Mouse (Mus musculus) G1E (cell line): ENCODE measurements at regions not wholly inside any gene's neighbourhood (a gene's known extent, or its start where the extent isn't known, plus 50 kb on each side); places are given as distances from the start of the nearest gene placed in this dataset.

Source experiments
- ATAC-seq: 2 replicates; pipeline ENCODE4 v1.8.0; 2016; ENCODE audit warnings: mild to moderate bottlenecking; ENCODE audit not compliant: insufficient number of reproducible peaks, poor library complexity, low FRiP score, severe bottlenecking; ENCODE audit errors: extremely low read depth
- DNase-seq: peaks from one replicate; pipeline ENCODE4 v3.0.0; 2012; ENCODE audit warnings: low spot score
- H3K27me3 ChIP-seq: 2 replicates; pipeline ENCODE4 v1.6.1; 2012; ENCODE audit warnings: mild to moderate bottlenecking, low read length, inconsistent platforms; ENCODE audit not compliant: insufficient read depth
- H3K36me3 ChIP-seq: replicated peaks from 2 replicates; pipeline ENCODE3; 2012; ENCODE audit warnings: mild to moderate bottlenecking, inconsistent platforms
- H3K4me1 ChIP-seq: 2 replicates; pipeline ENCODE4 v1.6.1; 2012; ENCODE audit warnings: low read depth, low read length, inconsistent platforms, mixed read lengths; ENCODE audit not compliant: insufficient read depth
- H3K4me3 ChIP-seq: 2 replicates; pipeline ENCODE4 v1.5.1; 2012; ENCODE audit warnings: low read depth, mild to moderate bottlenecking, inconsistent platforms, low read length, moderate library complexity, mixed read lengths
- H3K9me3 ChIP-seq: replicated peaks from 2 replicates; pipeline ENCODE4 v1.6.1; 2012; ENCODE audit warnings: inconsistent platforms
- CTCF ChIP-seq: IDR thresholded peaks from 2 replicates; pipeline ENCODE4 v1.5.1; 2012; ENCODE audit warnings: low read depth, low read length, inconsistent platforms, mixed read lengths
- GATA1 ChIP-seq: IDR thresholded peaks from 2 replicates; pipeline ENCODE4 v1.6.1; 2012; ENCODE audit warnings: borderline replicate concordance, low read length, inconsistent platforms, mixed read lengths
- GATA2 ChIP-seq: IDR thresholded peaks from 2 replicates; pipeline ENCODE4 v1.6.1; 2012; ENCODE audit warnings: low read depth, low read length, inconsistent platforms, borderline replicate concordance
- POLR2AphosphoS5 ChIP-seq: IDR thresholded peaks from 2 replicates; pipeline ENCODE4 v1.6.1; 2012; ENCODE audit warnings: low read depth, low read length, inconsistent platforms; ENCODE audit not compliant: insufficient replicate concordance
- TAL1 ChIP-seq: conservative IDR thresholded peaks from 2 replicates; pipeline ENCODE4 v1.6.1; 2012; ENCODE audit warnings: low read depth, low read length, inconsistent platforms, mixed read lengths

- DNase-seq: no peak
- no peak overlapping the region for H3K4me3 ChIP-seq
- no peaks in the 10 kb centered on the region for H3K9me3 ChIP-seq
- no peak for TF ChIP-seq TAL1
- TF ChIP-seq POLR2AphosphoS5: no peak
- no peak for TF ChIP-seq GATA2
- no peak for TF ChIP-seq CTCF
- TF ChIP-seq GATA1: no peak
- H3K4me1 ChIP-seq: no peaks in the 10 kb centered on the region
- no peaks in the 10 kb centered on the region for H3K36me3 ChIP-seq
- H3K27me3 ChIP-seq: peaks cover 23% of the 10 kb centered on the region
- ATAC-seq: no peak
Measured at GRCm38 (mm10) chr8:11145251-11145650, 137.0 kb upstream of the Irs2 start.

- ATAC-seq: no peak
- Histone ChIP-seq H3K27me3 (peaks cover 20% of the 10 kb centered on the region; the same call in 1 of the 2 replicates), H3K9me3 (no peaks in the 10 kb centered on the region), H3K4me1 (no peaks in the 10 kb centered on the region), H3K36me3 (no peaks in the 10 kb centered on the region), H3K4me3 (no peak overlapping the region)
- DNase-seq: no peak
- TF ChIP-seq POLR2AphosphoS5: no peak
- TF ChIP-seq GATA1: no peak
- TF ChIP-seq TAL1: no peak
- no peak for TF ChIP-seq GATA2
- TF ChIP-seq CTCF: no peak
Measured at GRCm38 (mm10) chr8:11140566-11140965, 132.3 kb upstream of the Irs2 start.

GRCm38 (mm10) chr8:11139294-11139693 lies 131.0 kb upstream of the Irs2 start:
- no peak overlapping the region for H3K4me3 ChIP-seq
- TF ChIP-seq GATA2 (no peak), GATA1 (no peak), POLR2AphosphoS5 (no peak), TAL1 (no peak), CTCF (no peak)
- H3K36me3 ChIP-seq: no peaks in the 10 kb centered on the region
- peaks cover 18% of the 10 kb centered on the region; the same call in 1 of the 2 replicates for H3K27me3 ChIP-seq
- H3K4me1 ChIP-seq: no peaks in the 10 kb centered on the region
- no peaks in the 10 kb centered on the region for H3K9me3 ChIP-seq
- DNase-seq: no peak
- no peak for ATAC-seq

GRCm38 (mm10) chr8:11138302-11139020 lies 130.2 kb upstream of the Irs2 start:
- no peaks in the 10 kb centered on the region for H3K4me1 ChIP-seq
- DNase-seq: no peak
- ATAC-seq: no peak
- no peaks in the 10 kb centered on the region for H3K36me3 ChIP-seq
- H3K27me3 ChIP-seq: peaks cover 18% of the 10 kb centered on the region; the same call in 1 of the 2 replicates
- no peak overlapping the region for H3K4me3 ChIP-seq
- no peak for TF ChIP-seq GATA2
- H3K9me3 ChIP-seq: no peaks in the 10 kb centered on the region

- peaks cover 19% of the 10 kb centered on the region; the same call in 1 of the 2 replicates for H3K27me3 ChIP-seq
- H3K9me3 ChIP-seq: no peaks in the 10 kb centered on the region
- no peak overlapping the region for H3K4me3 ChIP-seq
- no peak for ATAC-seq
- H3K4me1 ChIP-seq: no peaks in the 10 kb centered on the region
- no peak for DNase-seq
- H3K36me3 ChIP-seq: no peaks in the 10 kb centered on the region
- TF ChIP-seq GATA1: no peak
- no peak for TF ChIP-seq POLR2AphosphoS5
- TF ChIP-seq TAL1: no peak
- no peak for TF ChIP-seq GATA2
- no peak for TF ChIP-seq CTCF
Measured at GRCm38 (mm10) chr8:11136566-11136965, 128.3 kb upstream of the Irs2 start.

DNA sequence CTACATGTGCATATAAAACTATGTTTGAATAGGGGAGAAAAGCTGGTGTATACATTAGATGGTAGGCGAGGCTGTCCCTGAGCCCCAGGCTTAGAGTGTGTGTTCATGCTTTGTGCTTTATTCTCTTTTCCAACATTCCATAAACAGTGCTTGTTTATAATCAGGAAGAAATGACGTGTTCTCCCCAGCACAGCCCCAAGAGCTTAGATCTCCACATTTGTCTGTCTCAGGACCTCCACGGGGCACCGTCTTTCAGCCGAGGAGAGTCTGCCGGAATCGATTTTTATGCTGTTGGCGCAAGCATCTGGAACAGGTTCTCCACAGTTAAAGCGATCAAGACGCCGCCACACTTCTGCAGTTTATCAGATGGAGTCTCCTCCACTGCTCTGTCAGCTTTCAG lies 126.9 kb upstream of the Irs2 start:
- no peaks in the 10 kb centered on the region for H3K36me3 ChIP-seq
- no peak overlapping the region for H3K4me3 ChIP-seq
- no peak for ATAC-seq
- TF ChIP-seq GATA1 (no peak), TAL1 (no peak), CTCF (no peak), POLR2AphosphoS5 (no peak), GATA2 (no peak)
- H3K9me3 ChIP-seq: no peaks in the 10 kb centered on the region
- no peak for DNase-seq
- H3K4me1 ChIP-seq: no peaks in the 10 kb centered on the region
- H3K27me3 ChIP-seq: peaks cover 19% of the 10 kb centered on the region
